In genomic region chr7:51879136-51879723, GRCm38 (mm10) we compare ENCODE assay signal across 1 mouse cellular context.
TF ChIP-seq lines count a peak whose summit lies in the region.

No protein-coding gene starts in this region.

TF ChIP-seq in CH12.LX, 34 proteins besides CTCF, POLR2A, EP300 and RAD21 (continued from another document):
- no peak for TF ChIP-seq MAX (IDR thresholded peaks at IDR 0.05; ENCODE audit: low read length)
- TF ChIP-seq GABPA (IDR thresholded peaks at IDR 0.05; ENCODE audit: insufficient replicate concordance, low read depth, low read length) = no peak
- TF ChIP-seq MXI1 (IDR thresholded peaks at IDR 0.05; ENCODE audit: low read depth, low read length) = no peak
- 0 out of 2 replicates have a peak, but pooled peaks have one; percentile 33 for TF ChIP-seq CHD2 (IDR thresholded peaks at IDR 0.05; ENCODE audit: low read length)
- no peak for TF ChIP-seq MAFK (IDR thresholded peaks at IDR 0.05; ENCODE audit: insufficient replicate concordance, low read length)
- TF ChIP-seq BHLHE40 (IDR thresholded peaks at IDR 0.05; ENCODE audit: low read depth, low read length) = peak; percentile 74
- peak; percentile 50; the same call in 1 of the 2 replicates for TF ChIP-seq ELF1 (IDR thresholded peaks at IDR 0.05; ENCODE audit: low read depth, low read length)
- no peak for TF ChIP-seq JUN (IDR thresholded peaks at IDR 0.05; ENCODE audit: insufficient read depth, low read depth, low read length)
- TF ChIP-seq ZMIZ1 (IDR thresholded peaks at IDR 0.05; ENCODE audit: low read depth, low read length) = no peak
- TF ChIP-seq NRF1 (IDR thresholded peaks at IDR 0.05; ENCODE audit: low read depth, low read length) = peak; percentile 60
- TF ChIP-seq ZNF384 (IDR thresholded peaks at IDR 0.05; ENCODE audit: low read depth, low read length) = no peak
- TF ChIP-seq USF1 (IDR thresholded peaks at IDR 0.05; ENCODE audit: low read depth, low read length) = no peak
- no peak for TF ChIP-seq E2F4 (IDR thresholded peaks at IDR 0.05; ENCODE audit: insufficient replicate concordance, low read depth, low read length)
